Mouse (Mus musculus) erythroblast, embryonic 14.5 days (primary cell): ENCODE data around the gene Osbpl9.

Experiments used
- GATA1 ChIP-seq: IDR thresholded peaks from 2 replicates; pipeline ENCODE4 v1.6.1; 2012; ENCODE audit warnings: low read length, inconsistent platforms, mixed read lengths
- TAL1 ChIP-seq: IDR thresholded peaks from 3 replicates; pipeline ENCODE4 v1.6.1; 2012; ENCODE audit warnings: low read length, inconsistent platforms, mixed read lengths

DNA sequence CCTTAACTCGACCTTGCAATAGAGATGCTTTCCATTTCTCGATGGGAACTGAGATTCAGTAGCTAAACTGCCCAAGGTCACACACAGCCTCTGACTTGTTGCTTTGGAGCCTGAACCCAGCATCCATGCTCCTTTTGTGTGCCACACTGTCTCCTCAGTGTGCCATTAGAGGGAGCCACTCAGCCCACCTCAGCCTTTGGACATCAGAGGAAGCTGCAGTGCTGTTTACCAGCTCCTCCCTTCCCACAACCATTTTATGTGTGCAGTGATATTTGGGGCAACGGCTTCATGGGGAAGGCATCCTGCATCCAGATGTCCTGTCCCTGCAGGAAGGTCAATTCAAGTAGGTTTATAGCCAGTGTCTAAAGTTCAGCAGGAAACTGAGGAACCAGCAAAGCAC, 49.5 kb upstream of the Osbpl9 start:
- TF ChIP-seq GATA1: no peak
- no peak for TF ChIP-seq TAL1
